Mouse (Mus musculus) bone marrow macrophage, adult 2 months (primary cell): ENCODE data around the gene Dusp10.

Experiments used
- CTCF ChIP-seq: IDR thresholded peaks from 2 replicates; pipeline ENCODE4 v1.5.1; 2012; ENCODE audit warnings: low read depth, mild to moderate bottlenecking, low read length, moderate library complexity
- POLR2A ChIP-seq: IDR thresholded peaks from 2 replicates; pipeline ENCODE4 v1.6.1; 2012; ENCODE audit warnings: mild to moderate bottlenecking, low read depth, low read length, borderline replicate concordance

DNA sequence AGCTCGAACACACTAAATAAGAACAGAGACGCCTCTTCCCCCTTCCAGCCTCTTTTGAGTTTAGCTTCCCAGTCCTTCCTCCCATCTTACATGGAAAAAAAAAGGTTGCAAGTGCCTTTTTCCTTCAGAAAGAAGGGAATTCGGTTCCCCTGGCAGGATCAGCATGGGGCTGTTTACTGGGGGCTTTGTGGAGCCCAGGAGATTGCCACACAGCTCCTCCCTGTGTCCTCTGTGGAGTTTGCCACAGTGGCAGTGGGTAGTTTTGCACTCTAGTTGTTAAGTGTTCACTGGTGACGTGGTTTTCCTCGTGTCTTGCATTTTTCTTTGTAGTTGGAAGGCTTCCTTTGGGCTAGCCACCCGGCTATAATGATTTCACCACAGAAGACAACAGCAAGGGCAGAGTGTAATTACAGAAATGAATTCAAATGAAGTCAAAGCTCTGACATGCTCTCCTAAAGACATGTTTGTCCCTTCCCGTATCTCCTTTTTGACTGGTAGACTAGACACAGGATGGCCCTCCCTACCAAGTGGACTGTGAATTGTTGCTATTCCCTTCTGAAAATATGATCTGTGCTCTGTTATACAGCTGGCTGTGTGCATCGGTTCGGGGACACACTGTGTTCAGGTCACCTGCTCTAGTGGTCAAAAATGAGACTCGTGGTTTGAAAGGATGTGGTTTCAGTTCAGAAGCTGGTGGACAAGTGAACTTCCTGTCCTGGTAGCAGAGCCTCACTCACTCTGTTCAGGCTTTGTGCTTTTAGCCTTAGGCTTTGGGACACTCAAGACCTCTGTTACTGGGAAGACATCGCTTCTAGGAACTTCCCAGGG lies 53.6 kb downstream of the Dusp10 start:
- TF ChIP-seq CTCF: no peak
- TF ChIP-seq POLR2A: no peak
